Mouse (Mus musculus) heart, adult 2 months (tissue): ENCODE measurements around the gene Rbm44. TPM values are rescaled to one million over a fixed set of nuclear protein-coding genes. Genes with fewer than 3 reads are reported as not detected.

Source experiments
- DNase-seq, 2 experiments: peaks; one replicate each; pipeline ENCODE4 v3.0.0; 2021
- H3K27ac ChIP-seq: fragments of 200-600 bp; 2 replicates; pipeline ENCODE4 v1.8.1; 2022
- H3K27me3 ChIP-seq: fragments of 200-500 bp; 2 replicates; pipeline ENCODE4 v1.6.1; 2012; ENCODE audit warnings: mild to moderate bottlenecking, low read length, inconsistent platforms, mixed read lengths; ENCODE audit not compliant: control insufficient read depth, insufficient read depth
- H3K36me3 ChIP-seq: fragments of 200-500 bp; 2 replicates; pipeline ENCODE4 v1.6.1; 2012; ENCODE audit warnings: low read length, inconsistent platforms; ENCODE audit not compliant: control insufficient read depth, insufficient read depth
- H3K4me1 ChIP-seq: fragments of 200-500 bp; 2 replicates; pipeline ENCODE4 v1.6.1; 2011; ENCODE audit warnings: low read length; ENCODE audit not compliant: control insufficient read depth, insufficient read depth
- H3K4me3 ChIP-seq: fragments of 200-600 bp; 2 replicates; pipeline ENCODE4 v1.8.1; 2022
- H3K79me2 ChIP-seq: fragments of 200-500 bp; replicated peaks from 2 replicates; pipeline ENCODE4 v1.6.1; 2012; ENCODE audit warnings: mild to moderate bottlenecking, inconsistent platforms, low read length, moderate library complexity, mixed read lengths; ENCODE audit not compliant: control insufficient read depth, insufficient read depth
- H3K9ac ChIP-seq: fragments of 200-500 bp; 2 replicates; pipeline ENCODE4 v1.6.1; 2012; ENCODE audit warnings: low read depth, mild to moderate bottlenecking, control low read depth, inconsistent platforms, low read length, mixed read lengths
- CTCF ChIP-seq: fragments of 200-600 bp; IDR thresholded peaks from 2 replicates; pipeline ENCODE4 v1.8.1; 2022; ENCODE audit warnings: antibody characterized with exemption, mild to moderate bottlenecking, moderate library complexity
- EP300 ChIP-seq: fragments of 200-500 bp; IDR thresholded peaks from 2 replicates; pipeline ENCODE4 v1.6.1; 2011; ENCODE audit warnings: low read depth, low read length, control low read depth; ENCODE audit not compliant: insufficient read depth
- POLR2A ChIP-seq: fragments of 200-500 bp; IDR thresholded peaks from 2 replicates; pipeline ENCODE4 v1.6.1; 2011; ENCODE audit warnings: mild to moderate bottlenecking, low read depth, low read length, control low read depth; ENCODE audit not compliant: insufficient read depth
- WGBS: fragments of 180-500 bp; shearing (Covaris S2); methylation state at CpG from one replicate; pipeline ENCODE4 v1.1.7; 2018; 5-methylcytosine and 5-hydroxymethylcytosine counted together
- intact Hi-C: fragments of 180-260 bp; cut with DNase I; formaldehyde crosslinking; loops from one replicate; pipeline ENCODE4 v1.15.1; 2025
- polyA plus RNA-seq: library from polyadenylated mRNA; depleted of rRNA; stranded (reverse); fragments of >200 nt; gene quantifications from 2 replicates; pipeline ENCODE4 v1.2.3, GENCODE M21; 2012
- total RNA-seq, 2 experiments: library from RNA; stranded (reverse); gene quantifications; 2 replicates each; pipeline ENCODE4 v1.2.3; 2021

The Rbm44 gene
- total and polyA plus RNA-seq, 3 experiments, result not detected

- H3K27me3 ChIP-seq, result no peaks in the 10 kb centered on the region
- DNase-seq, result no peak
- no peak overlapping the region for H3K27ac ChIP-seq
- TF ChIP-seq POLR2A, result no peak
- TF ChIP-seq CTCF, result no peak
- no peak for TF ChIP-seq EP300
- intact Hi-C loops, result no loop called here
- H3K36me3 ChIP-seq, result no peaks in the 10 kb centered on the region
- H3K4me1 ChIP-seq, result no peaks in the 10 kb centered on the region
- H3K9ac ChIP-seq, result no peak overlapping the region
- H3K79me2 ChIP-seq, result no peaks in the 10 kb centered on the region
- WGBS, result 70% methylated on average over 4 of the region's 4 CpGs
- H3K4me3 ChIP-seq, result no peak overlapping the region
Measured at GRCm38 (mm10) chr1:91169157-91169556, 24.3 kb downstream of the Rbm44 start.

- no peak overlapping the region for H3K27ac ChIP-seq
- H3K4me3 ChIP-seq, result no peak overlapping the region
- H3K79me2 ChIP-seq, result no peaks in the 10 kb centered on the region
- no peaks in the 10 kb centered on the region for H3K36me3 ChIP-seq
- no peak for DNase-seq
- no peak overlapping the region for H3K9ac ChIP-seq
- 86% methylated on average over 5 of the region's 5 CpGs for WGBS
- no peaks in the 10 kb centered on the region for H3K27me3 ChIP-seq
- intact Hi-C loops, result loop anchor here (5.0 kb wide), 1 partner anchor 202 kb away; no protein-coding TSS in a partner anchor
- TF ChIP-seq EP300, result no peak
- TF ChIP-seq CTCF, result no peak
- no peak for TF ChIP-seq POLR2A
- peaks cover 5% of the 10 kb centered on the region for H3K4me1 ChIP-seq
Measured at GRCm38 (mm10) chr1:91174796-91175195, 29.9 kb downstream of the Rbm44 start.

- Histone ChIP-seq H3K4me1 (peaks cover 6% of the 10 kb centered on the region), H3K79me2 (no peaks in the 10 kb centered on the region), H3K27ac (no peak overlapping the region), H3K4me3 (no peak overlapping the region), H3K9ac (no peak overlapping the region), H3K27me3 (0 out of 2 replicates have a peak, but pooled peaks cover 1% of the 10 kb centered on the region), H3K36me3 (no peaks in the 10 kb centered on the region)
- WGBS, result 70% methylated on average over 3 of the region's 3 CpGs
- intact Hi-C loops, result loop anchor here (5.0 kb wide), 1 partner anchor 204 kb away; no protein-coding TSS in a partner anchor
- DNase-seq, result no peak
- TF ChIP-seq POLR2A, result no peak
Measured at GRCm38 (mm10) chr1:91176026-91176425, 31.1 kb downstream of the Rbm44 start.

DNA sequence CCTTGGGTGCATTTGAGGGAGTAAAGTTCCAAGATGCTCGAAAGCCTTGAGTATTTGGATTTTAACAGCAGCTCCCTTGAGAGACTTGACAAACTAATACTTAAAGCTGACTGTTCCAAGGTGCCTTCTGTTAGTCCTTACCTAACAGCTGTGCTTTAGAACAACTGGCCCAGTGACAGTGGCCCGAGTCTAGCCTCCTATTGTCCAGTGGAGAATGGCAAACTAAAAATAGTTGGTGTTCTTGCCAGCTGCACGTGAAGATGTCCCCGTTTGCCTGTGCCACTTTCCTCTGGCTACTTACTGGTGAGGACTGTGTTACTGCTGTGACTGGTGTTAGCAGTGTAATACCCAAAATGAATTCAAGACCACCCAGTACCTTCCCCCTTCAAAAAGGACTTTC, 32.0 kb downstream of the Rbm44 start:
- peak in 1 of 2 experiments; percentile 55 for DNase-seq

GRCm38 (mm10) chr1:91179086-91179485, 34.2 kb downstream of the Rbm44 start:
- peak; percentile 75 for DNase-seq
- no peak overlapping the region for H3K9ac ChIP-seq
- no peak overlapping the region for H3K4me3 ChIP-seq
- H3K79me2 ChIP-seq, result no peaks in the 10 kb centered on the region
- H3K36me3 ChIP-seq, result no peaks in the 10 kb centered on the region
- H3K27me3 ChIP-seq, result 0 out of 2 replicates have a peak, but pooled peaks cover 1% of the 10 kb centered on the region
- H3K27ac ChIP-seq, result no peak overlapping the region
- intact Hi-C loops, result loop anchor here (1.0 to 5.0 kb wide), 3 partner anchors 32 to 207 kb away; no protein-coding TSS in a partner anchor
- peaks cover 8% of the 10 kb centered on the region for H3K4me1 ChIP-seq
- 31% methylated on average over 5 of the region's 5 CpGs for WGBS
- TF ChIP-seq POLR2A (no peak), CTCF (peak; percentile 85), EP300 (peak; percentile 72)

More for the DNA sequence above, 32.0 kb downstream of the Rbm44 start:
- WGBS, result 28% methylated on average over 4 of the region's 4 CpGs
- Histone ChIP-seq H3K27ac (peak overlapping the region; percentile 26; the same call in 1 of the 2 replicates), H3K79me2 (no peaks in the 10 kb centered on the region), H3K4me3 (no peak overlapping the region), H3K36me3 (no peaks in the 10 kb centered on the region), H3K27me3 (0 out of 2 replicates have a peak, but pooled peaks cover 1% of the 10 kb centered on the region), H3K9ac (no peak overlapping the region), H3K4me1 (peaks cover 8% of the 10 kb centered on the region)
- intact Hi-C loops, result loop anchor here (5.0 kb wide), 1 partner anchor 205 kb away; no protein-coding TSS in a partner anchor
- no peak for TF ChIP-seq POLR2A
- 0 out of 2 replicates have a peak, but pooled peaks have one; percentile 11 for TF ChIP-seq EP300
- no peak for TF ChIP-seq CTCF

- intact Hi-C loops, result loop anchor here (1.0 to 5.0 kb wide), 3 partner anchors 32 to 207 kb away; no protein-coding TSS in a partner anchor
Measured at GRCm38 (mm10) chr1:91179533-91180173, 34.8 kb downstream of the Rbm44 start, which contains the start of gene Ramp1. Ramp1 (plus strand) TSS chr1:91179822.

More at GRCm38 (mm10) chr1:91179533-91180173, 34.8 kb downstream of the Rbm44 start, which contains the start of gene Ramp1:
- 2% methylated on average over 37 of the region's 37 CpGs for WGBS
- no peak for TF ChIP-seq CTCF
- no peak for TF ChIP-seq EP300
- TF ChIP-seq POLR2A, result no peak
- Histone ChIP-seq H3K9ac (peak within 1 kb of the TSS; percentile 81), H3K79me2 (no peaks in the 10 kb centered on the region), H3K4me1 (peaks cover 8% of the 10 kb centered on the region), H3K27me3 (0 out of 2 replicates have a peak, but pooled peaks cover 1% of the 10 kb centered on the region), H3K27ac (peak within 1 kb of the TSS; percentile 23), H3K36me3 (no peaks in the 10 kb centered on the region), H3K4me3 (peak within 1 kb of the TSS; percentile 37)
- peak; percentile 65 to 68 for DNase-seq
